Mouse (Mus musculus) c-Kit-positive CD71-positive TER-119-negative erythroid progenitor cells, embryonic 14.5 days (primary cell): Measurements from ENCODE around the gene Pttg1.

Experiments
- DNase-seq: peaks from one replicate; pipeline ENCODE4 v3.0.0-alpha.2; 2013; ENCODE audit warnings: low read depth

The Pttg1 gene

GRCm38 (mm10) chr11:43408888-43409287, 17.2 kb downstream of the Pttg1 start:
- DNase-seq, result no peak

- DNase-seq, result no peak
Observed at GRCm38 (mm10) chr11:43404150-43404807, 21.8 kb downstream of the Pttg1 start.

- no peak for DNase-seq
Observed at GRCm38 (mm10) chr11:43400131-43400530, 25.9 kb downstream of the Pttg1 start.

- DNase-seq, result no peak
Observed at GRCm38 (mm10) chr11:43399297-43399696, 26.8 kb downstream of the Pttg1 start.

GRCm38 (mm10) chr11:43396672-43397071, 29.4 kb downstream of the Pttg1 start:
- DNase-seq, result no peak

GRCm38 (mm10) chr11:43396246-43396645, 29.8 kb downstream of the Pttg1 start:
- DNase-seq, result no peak

- DNase-seq, result no peak
Observed at GRCm38 (mm10) chr11:43395073-43395948, 30.7 kb downstream of the Pttg1 start.

- no peak for DNase-seq
Observed at GRCm38 (mm10) chr11:43393325-43393724, 32.7 kb downstream of the Pttg1 start.

- no peak for DNase-seq
Observed at GRCm38 (mm10) chr11:43392757-43393156, 33.3 kb downstream of the Pttg1 start.

GRCm38 (mm10) chr11:43389118-43389517, 36.9 kb downstream of the Pttg1 start:
- DNase-seq, result no peak

GRCm38 (mm10) chr11:43388122-43389097, 37.6 kb downstream of the Pttg1 start:
- no peak for DNase-seq

GRCm38 (mm10) chr11:43387004-43387880, 38.8 kb downstream of the Pttg1 start:
- DNase-seq, result no peak

- DNase-seq, result no peak
Observed at GRCm38 (mm10) chr11:43385716-43386115, 40.3 kb downstream of the Pttg1 start.

- DNase-seq, result no peak
Observed at GRCm38 (mm10) chr11:43385055-43385649, 40.9 kb downstream of the Pttg1 start.

- DNase-seq, result no peak
Observed at GRCm38 (mm10) chr11:43383581-43383980, 42.5 kb downstream of the Pttg1 start.

- no peak for DNase-seq
Observed at GRCm38 (mm10) chr11:43380901-43381300, 45.1 kb downstream of the Pttg1 start.

GRCm38 (mm10) chr11:43379911-43380485, 46.1 kb downstream of the Pttg1 start:
- DNase-seq, result no peak

GRCm38 (mm10) chr11:43379488-43379887, 46.6 kb downstream of the Pttg1 start:
- DNase-seq, result no peak

GRCm38 (mm10) chr11:43377083-43377850, 48.8 kb downstream of the Pttg1 start:
- no peak for DNase-seq

- DNase-seq, result no peak
Observed at GRCm38 (mm10) chr11:43376598-43376997, 49.5 kb downstream of the Pttg1 start.
